Comparison of ENCODE assay signal across 8 mouse cellular contexts in genomic region chr5:38479027-38479426, GRCm38 (mm10). TPM values are rescaled to one million over a fixed set of nuclear protein-coding genes. Genes with fewer than 3 reads are reported as not detected.
DNase-seq lines count a peak whose midpoint lies in the region; ATAC-seq lines count a peak whose summit lies in the region.

No protein-coding gene starts in this region.

- peak overlapping the region; percentile 46 for H3K4me2 ChIP-seq in embryonic facial prominence, embryonic 12.5 days (replicated peaks)
- H3K4me2 ChIP-seq in kidney, embryonic 16.5 days (replicated peaks; ENCODE audit: low read depth, low read length): 0 out of 2 replicates have a peak overlapping the region, but pooled peaks have one; percentile 16

- H3K27ac ChIP-seq in embryonic facial prominence, embryonic 12.5 days: no peak overlapping the region
- no peak overlapping the region for H3K27ac ChIP-seq in kidney, embryonic 16.5 days (ENCODE audit: low read length)

- no peaks in the 10 kb centered on the region for H3K27me3 ChIP-seq in embryonic facial prominence, embryonic 12.5 days
- H3K27me3 ChIP-seq in kidney, embryonic 16.5 days (ENCODE audit: insufficient read depth, low read length): no peaks in the 10 kb centered on the region

- ATAC-seq in embryonic facial prominence, embryonic 12.5 days (ENCODE audit: insufficient number of reproducible peaks, insufficient read depth, low FRiP score, low TSS enrichment): no peak
- ATAC-seq in kidney, embryonic 16.5 days (ENCODE audit: low FRiP score, low TSS enrichment): no peak; the same call in 1 of the 2 replicates
- ATAC-seq in megakaryocyte-erythroid progenitor cell, adult 5-6 weeks (replicated peaks; ENCODE audit: low FRiP score, low TSS enrichment, poor library complexity, severe bottlenecking): peak; percentile 85

- 40% methylated on average over 4 of the region's 4 CpGs for WGBS in embryonic facial prominence, embryonic 12.5 days
- WGBS in kidney, embryonic 16.5 days: 33% methylated on average over 4 of the region's 4 CpGs

- H3K9me3 ChIP-seq in embryonic facial prominence, embryonic 12.5 days: no peaks in the 10 kb centered on the region
- H3K9me3 ChIP-seq in kidney, embryonic 16.5 days (ENCODE audit: low read length): no peaks in the 10 kb centered on the region

- no peak overlapping the region for H3K4me3 ChIP-seq in embryonic facial prominence, embryonic 12.5 days
- H3K4me3 ChIP-seq in kidney, embryonic 16.5 days (ENCODE audit: low read length): no peak overlapping the region

- H3K9ac ChIP-seq in embryonic facial prominence, embryonic 12.5 days: peak overlapping the region; percentile 27; the same call in 1 of the 2 replicates
- no peak overlapping the region for H3K9ac ChIP-seq in kidney, embryonic 16.5 days (replicated peaks; ENCODE audit: low read length)

- peak; percentile 26 to 54 for DNase-seq in lung, adult 18-20 months
- no peak for DNase-seq in lung, postnatal 25 days (ENCODE audit: low spot score)
- peak; percentile 30 for DNase-seq in adrenal gland, adult 8-10 months
- no peak for DNase-seq in left cerebral cortex, postnatal 14 days (ENCODE audit: low spot score in 2 of 2)
- DNase-seq in frontal cortex, postnatal 10 days (ENCODE audit: low spot score in 2 of 2): no peak

- H3K36me3 ChIP-seq in embryonic facial prominence, embryonic 12.5 days: no peaks in the 10 kb centered on the region
- no peaks in the 10 kb centered on the region for H3K36me3 ChIP-seq in kidney, embryonic 16.5 days (ENCODE audit: insufficient read depth, low read length)

- intact Hi-C loops in left cerebral cortex, postnatal 14 days (cut with DNase I): no loop called here

- H3K4me1 ChIP-seq in embryonic facial prominence, embryonic 12.5 days: peaks cover 25% of the 10 kb centered on the region; the same call in 1 of the 2 replicates
- H3K4me1 ChIP-seq in kidney, embryonic 16.5 days (ENCODE audit: insufficient read depth, low read length): peaks cover 23% of the 10 kb centered on the region

RNA-seq across cellular contexts. Expression of gene Slc2a9, which starts 23.9 kb away (rescaled TPM):
- total RNA-seq in adrenal gland, adult 8-10 months (2022): 1 to 10 TPM; 1.4 to 6.2 (median 3.7) TPM
- polyA plus RNA-seq in embryonic facial prominence, embryonic 12.5 days (2016; fragmentation: Nextera tagmentation; extraction: Ambion mirVana): 0.72 and 0.81 TPM in 2 replicates
- 1.8 and 2.4 TPM in 2 replicates for polyA plus RNA-seq in kidney, embryonic 16.5 days (2015; fragmentation: Nextera tagmentation; extraction: Ambion mirVana)
- total RNA-seq in megakaryocyte-erythroid progenitor cell, adult 5-6 weeks (2014; fragmentation: Nextera tagmentation): 1.5 and 4.6 TPM in 2 replicates
- 1.8 and 4.4 TPM in 2 replicates for total RNA-seq in megakaryocyte-erythroid progenitor cell, adult 5-6 weeks (2017)
- total RNA-seq in left cerebral cortex, postnatal 14 days (2021): 1 to 10 TPM in 1 of 2 experiments, under 1 TPM in 1; 0.93 to 1.3 TPM

Comparison
In these comparisons a context has a peak if more than half of its experiments do, and no peak if none do; other contexts are left out.
1. DNase-seq: peak in lung, adult 18-20 months (2 of 2) and adrenal gland, adult 8-10 months (single experiment); none in lung, postnatal 25 days (single experiment), left cerebral cortex, postnatal 14 days (0 of 2) and frontal cortex, postnatal 10 days (0 of 2).